Mouse (Mus musculus) induced T-regulatory cell, adult 2 months (primary cell): ENCODE data around the gene Hid1.

Experiments
- DNase-seq: peaks from one replicate; pipeline ENCODE4 v3.0.0-alpha.2; 2012; ENCODE audit warnings: low read depth

Hid1 gene

DNA sequence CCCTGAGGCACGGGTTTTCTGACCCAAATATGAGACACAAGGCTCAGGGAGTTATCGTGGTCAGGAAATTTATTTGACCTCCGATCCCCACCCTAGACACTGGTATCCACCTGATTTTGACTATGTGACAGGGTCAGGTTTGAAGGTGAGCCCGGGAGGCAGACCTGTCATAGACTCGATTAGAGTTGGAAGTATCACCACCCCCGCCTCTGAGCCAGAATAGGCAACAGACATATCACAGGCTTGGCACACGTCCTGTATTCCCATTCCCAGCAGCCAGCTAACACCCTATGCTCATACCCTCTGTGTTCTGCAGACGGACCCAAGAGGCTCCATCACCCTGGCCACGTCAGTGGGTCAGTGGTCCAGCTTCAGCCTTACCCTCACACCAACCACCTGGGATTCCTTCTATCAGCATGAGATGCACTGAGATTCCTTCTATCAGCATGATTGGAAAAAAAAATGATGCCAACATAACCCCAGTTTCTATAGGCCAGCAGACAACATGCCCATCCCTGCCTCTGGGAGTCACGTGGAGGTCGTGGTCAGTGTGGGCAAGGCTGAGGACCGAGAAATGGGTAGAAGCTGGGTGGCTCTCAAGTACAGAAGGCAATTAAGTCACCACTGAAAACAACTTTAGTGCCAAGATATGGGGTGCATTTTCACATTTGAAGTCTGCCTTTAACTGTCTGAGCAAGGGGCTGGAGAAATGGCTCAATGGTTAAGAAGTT, 7.3 kb upstream of the Hid1 start:
- no peak for DNase-seq

- DNase-seq = no peak
These were observed 6.5 kb upstream of the Hid1 start for GRCm38 (mm10) chr11:115373805-115374694.

- DNase-seq = no peak
These were observed 5.2 kb upstream of the Hid1 start for GRCm38 (mm10) chr11:115372737-115373136.

DNA sequence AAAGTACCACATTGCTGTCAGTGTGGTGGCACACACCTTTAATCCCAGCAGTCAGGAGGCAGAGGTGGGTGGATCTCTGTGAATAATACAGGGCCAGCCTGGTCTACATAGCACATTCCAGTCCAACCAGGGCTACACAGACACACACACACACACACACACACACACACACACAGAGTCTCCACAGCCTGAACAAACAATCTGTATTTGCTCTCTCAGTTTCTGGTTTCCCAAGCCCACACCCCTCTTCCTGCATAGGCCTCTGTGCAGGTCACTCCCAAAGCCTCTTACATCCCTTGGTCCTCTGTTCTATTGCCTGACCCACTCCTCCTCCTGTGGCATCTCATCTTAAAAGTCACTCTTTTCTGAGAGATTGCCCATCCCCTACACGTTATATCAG, 4.5 kb upstream of the Hid1 start:
- DNase-seq = no peak

DNA sequence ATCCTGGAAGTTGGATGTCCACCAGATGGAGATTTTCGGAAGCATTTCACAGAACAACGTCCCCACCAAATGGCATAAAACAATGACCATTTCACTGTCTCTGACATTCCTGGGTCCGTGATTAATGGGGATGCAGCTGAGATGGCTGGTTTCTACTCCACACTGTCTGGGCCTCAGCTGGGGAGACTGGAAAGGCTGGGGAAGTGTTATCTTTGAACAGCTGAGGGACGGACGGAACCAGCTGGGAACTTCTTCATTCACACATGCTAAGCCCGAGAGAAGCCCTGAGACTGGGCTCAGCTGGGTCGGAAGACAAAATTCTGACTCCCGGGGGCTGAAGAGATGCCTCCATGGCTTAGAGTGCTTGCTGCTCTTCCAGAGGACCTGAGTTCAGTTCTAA, 3.8 kb upstream of the Hid1 start:
- no peak for DNase-seq

DNA sequence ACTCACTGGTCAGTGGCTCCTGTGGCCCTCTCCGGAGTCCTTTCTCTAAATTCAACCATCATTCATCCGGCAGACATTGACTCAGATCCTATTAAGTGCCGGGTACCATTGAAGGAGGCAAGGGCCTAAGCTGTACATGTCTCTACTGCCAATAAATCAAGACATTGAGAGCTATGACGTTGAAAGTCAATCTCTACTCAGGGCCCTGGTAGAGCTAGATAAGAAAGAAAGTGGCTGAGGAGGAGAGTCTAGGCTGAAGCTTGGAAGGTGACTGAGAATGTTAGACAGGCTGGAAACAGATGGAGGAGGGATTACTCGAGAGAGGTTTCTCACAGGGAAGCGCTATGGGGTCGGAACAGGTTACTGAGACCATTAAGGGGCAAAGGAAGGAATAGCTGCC, 2.8 kb upstream of the Hid1 start:
- DNase-seq = no peak

DNA sequence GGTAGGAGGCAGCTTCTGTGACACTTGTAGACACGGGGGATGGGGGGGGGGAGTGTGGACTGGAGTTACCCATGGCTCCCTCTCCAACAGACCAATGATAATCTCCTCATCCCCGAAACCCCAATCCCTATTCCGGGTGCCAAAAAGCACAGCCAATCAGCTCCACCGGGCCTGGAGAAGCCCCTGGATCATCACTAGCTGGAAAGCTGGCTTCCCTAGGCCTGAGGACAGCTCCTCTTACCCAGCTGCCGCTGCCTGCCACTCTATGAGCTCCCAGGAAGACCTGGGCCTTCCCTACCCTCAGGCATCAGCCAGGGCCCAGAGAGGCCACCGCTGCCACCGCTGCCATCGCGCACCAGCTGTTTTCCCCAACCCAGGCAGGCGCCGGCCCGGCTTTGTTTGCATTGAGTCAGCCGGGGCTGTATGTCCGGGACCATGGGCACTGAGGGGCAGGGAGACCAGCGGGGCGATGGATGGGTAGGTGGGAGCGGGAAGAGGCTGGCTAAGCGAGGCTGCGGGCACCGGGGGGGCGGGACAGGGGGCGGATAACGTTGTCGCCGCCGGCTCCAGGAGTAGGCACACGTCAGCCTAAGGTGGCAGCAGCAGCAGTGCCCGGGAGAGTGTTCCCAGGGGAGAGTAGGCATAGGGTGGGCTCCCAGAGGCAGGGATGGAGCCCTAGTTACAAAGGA, 706 bp downstream of the Hid1 start:
- DNase-seq = peak; percentile 42

- no peak for DNase-seq
These were observed 1.4 kb downstream of the Hid1 start for GRCm38 (mm10) chr11:115366039-115366705.

- DNase-seq = no peak
These were observed 3.4 kb downstream of the Hid1 start for GRCm38 (mm10) chr11:115364136-115364535.

GRCm38 (mm10) chr11:115359726-115360125, 7.8 kb downstream of the Hid1 start:
- no peak for DNase-seq

GRCm38 (mm10) chr11:115359293-115359692, 8.3 kb downstream of the Hid1 start:
- DNase-seq = no peak

GRCm38 (mm10) chr11:115358468-115358867, 9.1 kb downstream of the Hid1 start:
- DNase-seq = peak; percentile 91

DNA sequence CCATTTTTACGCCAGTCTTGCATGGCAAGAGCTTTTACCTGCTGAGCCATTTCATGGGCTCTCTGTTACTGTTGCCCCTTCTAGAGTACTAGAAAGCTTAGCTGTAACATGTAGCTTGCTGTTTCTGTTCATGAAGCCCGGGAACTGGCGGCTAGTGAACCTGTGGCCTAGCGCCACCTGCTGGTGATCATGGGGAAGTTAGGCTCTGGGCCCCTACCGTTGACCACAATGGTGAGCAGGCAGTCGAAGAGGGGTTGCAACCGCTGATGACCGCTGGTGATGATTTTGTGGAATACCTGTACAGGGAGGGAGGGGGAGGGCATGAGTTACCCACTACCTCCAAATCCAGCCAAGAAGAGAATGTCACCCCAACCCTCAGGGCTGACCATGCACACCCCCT, 13.4 kb downstream of the Hid1 start:
- DNase-seq = peak; percentile 91

GRCm38 (mm10) chr11:115353375-115353774, 14.2 kb downstream of the Hid1 start:
- no peak for DNase-seq

DNA sequence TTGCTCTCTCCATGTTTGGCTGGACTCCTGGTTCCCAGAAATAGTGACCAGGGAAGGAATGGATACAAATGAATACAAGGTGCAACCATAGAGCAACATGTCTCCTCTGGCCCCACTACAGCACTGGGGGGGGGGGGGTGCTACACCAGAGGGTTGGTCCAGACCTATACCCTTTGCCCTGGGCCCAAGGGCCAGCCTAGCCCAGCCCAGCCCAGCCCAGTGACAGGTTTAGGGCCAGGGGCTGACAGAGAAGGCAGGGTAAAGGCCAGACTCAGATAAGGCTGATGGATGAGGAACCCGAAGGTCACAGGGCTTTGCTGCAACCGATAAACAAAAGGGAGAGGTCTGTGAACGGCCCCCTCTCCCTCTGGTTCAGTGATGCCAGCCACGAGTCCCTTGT, 17.6 kb downstream of the Hid1 start:
- DNase-seq = no peak

GRCm38 (mm10) chr11:115348681-115349248, 18.8 kb downstream of the Hid1 start:
- DNase-seq = no peak

- no peak for DNase-seq
These were observed 22.0 kb downstream of the Hid1 start for GRCm38 (mm10) chr11:115345515-115345914.

DNA sequence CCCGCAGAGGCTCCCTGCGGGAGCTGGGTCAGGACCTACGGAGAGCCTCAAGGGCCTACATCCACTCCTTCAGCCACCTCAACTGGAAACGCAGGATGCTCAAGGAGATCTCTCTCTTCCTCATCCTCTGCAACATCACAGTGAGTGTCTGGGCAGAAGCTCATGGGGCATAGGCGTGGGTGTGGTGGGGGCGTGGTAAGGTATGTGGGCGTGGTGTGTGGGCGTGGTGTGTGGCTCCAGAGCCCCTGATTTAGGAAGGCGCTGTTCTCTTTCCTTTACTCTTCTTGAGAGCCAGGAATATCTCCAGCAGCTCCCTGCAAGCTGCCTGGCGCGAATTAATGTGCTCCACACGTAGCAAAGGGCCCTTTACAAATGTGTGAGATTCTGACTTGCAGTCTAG, 22.6 kb downstream of the Hid1 start:
- no peak for DNase-seq

- DNase-seq = no peak
These were observed 25.7 kb downstream of the Hid1 start for GRCm38 (mm10) chr11:115341866-115342265.

- DNase-seq = no peak
These were observed 26.3 kb downstream of the Hid1 start for GRCm38 (mm10) chr11:115341246-115341645.

DNA sequence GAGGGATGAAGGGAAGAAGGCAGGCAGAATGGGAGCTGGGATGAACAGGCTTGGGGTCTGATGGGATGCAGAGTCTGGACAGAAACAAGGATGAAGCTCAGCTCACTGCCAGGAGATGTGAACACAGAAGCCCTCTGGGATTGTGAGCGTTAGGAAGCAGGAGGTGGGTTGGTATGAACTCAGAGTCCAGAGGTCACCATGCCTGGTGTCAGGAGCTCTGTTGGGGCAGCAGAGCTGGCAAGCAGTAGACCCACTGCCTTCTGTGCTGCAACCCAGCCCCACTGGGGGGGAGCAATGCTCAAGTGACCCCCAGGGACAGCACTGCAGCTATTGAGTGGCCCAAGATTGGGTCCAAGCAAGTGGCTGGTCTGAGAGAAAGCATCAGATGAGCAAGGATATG, 29.7 kb downstream of the Hid1 start:
- no peak for DNase-seq

DNA sequence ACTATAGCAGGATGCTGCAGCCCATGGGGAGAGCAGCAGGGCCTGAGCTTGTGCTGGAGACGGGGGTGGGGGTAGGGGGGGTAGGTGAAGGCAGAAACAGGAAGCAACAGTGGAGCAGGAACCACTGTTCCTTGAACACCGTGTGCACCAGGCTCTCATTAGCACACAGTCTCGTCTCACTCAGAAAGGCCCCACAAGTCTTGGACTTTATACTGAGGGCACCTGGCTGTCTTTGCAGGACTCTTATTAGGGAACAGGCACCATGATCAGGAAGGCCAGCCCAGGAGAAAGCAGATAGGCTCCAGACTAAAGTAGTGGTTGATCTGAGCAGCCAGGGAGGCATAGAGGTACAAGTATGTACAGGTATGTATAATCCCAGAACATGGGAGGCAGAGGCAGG, 30.2 kb downstream of the Hid1 start:
- no peak for DNase-seq
